Mouse (Mus musculus) forebrain, embryonic 10.5 days (tissue): ENCODE data around the gene Dgcr8. TPM values are rescaled to one million over a fixed set of nuclear protein-coding genes. Genes with fewer than 3 reads are reported as not detected.

Experiments
- DNase-seq: peaks from one replicate; pipeline ENCODE4 v3.0.0-alpha.2; 2017; ENCODE audit warnings: low spot score; ENCODE audit errors: extremely low spot score
- H3K27ac ChIP-seq: fragments of 300-500 bp; sonication (generic); 2 replicates; pipeline ENCODE4 v1.5.1; 2016; ENCODE audit warnings: mild to moderate bottlenecking
- H3K27me3 ChIP-seq: fragments of 300-500 bp; sonication (generic); 2 replicates; pipeline ENCODE4 v1.6.1; 2016; ENCODE audit warnings: mild to moderate bottlenecking; ENCODE audit not compliant: poor library complexity, severe bottlenecking
- H3K36me3 ChIP-seq: fragments of 300-500 bp; sonication (generic); replicated peaks from 2 replicates; pipeline ENCODE4 v1.6.1; 2016; ENCODE audit warnings: mild to moderate bottlenecking, moderate library complexity
- H3K4me1 ChIP-seq: fragments of 300-500 bp; sonication (generic); 2 replicates; pipeline ENCODE4 v1.6.1; 2016
- H3K4me3 ChIP-seq: fragments of 300-500 bp; sonication (generic); 2 replicates; pipeline ENCODE4 v1.5.1; 2016; ENCODE audit warnings: mild to moderate bottlenecking, moderate library complexity
- H3K9me3 ChIP-seq: fragments of 300-500 bp; sonication (generic); 2 replicates; pipeline ENCODE4 v1.6.1; 2016; ENCODE audit warnings: mild to moderate bottlenecking, moderate library complexity
- WGBS: fragments of 180-500 bp; shearing (Covaris S2); methylation state at CpG from one replicate; pipeline ENCODE4 v1.1.7; 2016; 5-methylcytosine and 5-hydroxymethylcytosine counted together
- polyA plus RNA-seq: library from polyadenylated mRNA; unstranded; fragments of >200 nt; fragmentation: Nextera tagmentation; extraction: Ambion mirVana; gene quantifications from 2 replicates; pipeline ENCODE4 v1.2.1, GENCODE M21; 2016

Dgcr8 gene
- polyA plus RNA-seq, 1 experiment from 2014 or later, result 49.7 TPM

DNA sequence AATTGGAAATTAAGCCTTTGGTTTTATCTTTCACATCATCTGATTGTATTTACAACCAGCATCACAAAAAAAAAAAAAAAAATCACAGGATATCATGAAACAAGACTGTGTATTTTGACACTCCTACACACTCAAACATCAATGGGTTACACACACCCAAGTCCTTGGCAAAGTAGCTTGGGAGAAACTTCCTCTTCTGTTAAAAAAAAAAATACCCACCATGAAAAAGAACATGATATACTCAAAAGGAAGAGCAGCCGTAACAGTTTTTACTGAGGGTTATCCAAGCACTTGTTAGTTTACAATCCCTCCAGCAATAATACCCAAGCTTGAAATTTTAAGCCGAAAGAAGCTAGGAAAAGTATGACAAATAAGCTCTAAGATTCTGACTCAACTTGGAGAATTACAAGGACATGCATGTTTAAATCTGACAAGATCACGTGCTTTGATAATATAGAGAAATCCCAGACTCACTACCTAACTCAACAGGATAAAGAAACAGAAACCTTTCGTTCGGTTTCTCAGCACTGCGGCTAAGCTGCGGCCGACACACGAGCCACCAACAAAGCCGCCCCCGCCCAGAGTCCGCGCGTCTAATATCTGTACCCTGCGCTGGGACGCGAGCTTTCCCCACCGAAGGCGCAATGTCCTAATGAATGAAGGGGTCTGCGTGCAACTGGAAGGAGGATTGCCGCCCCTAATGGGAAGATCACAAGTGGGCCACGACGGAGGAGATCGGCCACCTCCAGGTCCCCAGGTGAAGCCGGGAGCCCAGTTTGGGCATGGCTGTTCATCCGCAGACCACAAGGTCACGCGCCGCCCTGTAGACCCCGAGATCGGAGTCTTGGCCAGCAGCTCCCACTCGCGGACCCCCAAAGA, 41.3 kb downstream of the Dgcr8 start:
- no peaks in the 10 kb centered on the region for H3K9me3 ChIP-seq
- peaks cover 49% of the 10 kb centered on the region for H3K4me1 ChIP-seq
- H3K36me3 ChIP-seq, result peaks cover 76% of the 10 kb centered on the region
- H3K4me3 ChIP-seq, result peak overlapping the region; percentile 93
- WGBS, result 1% methylated on average over 33 of the region's 33 CpGs
- DNase-seq, result no peak
- peak overlapping the region; percentile 99 for H3K27ac ChIP-seq
- H3K27me3 ChIP-seq, result no peaks in the 10 kb centered on the region

DNA sequence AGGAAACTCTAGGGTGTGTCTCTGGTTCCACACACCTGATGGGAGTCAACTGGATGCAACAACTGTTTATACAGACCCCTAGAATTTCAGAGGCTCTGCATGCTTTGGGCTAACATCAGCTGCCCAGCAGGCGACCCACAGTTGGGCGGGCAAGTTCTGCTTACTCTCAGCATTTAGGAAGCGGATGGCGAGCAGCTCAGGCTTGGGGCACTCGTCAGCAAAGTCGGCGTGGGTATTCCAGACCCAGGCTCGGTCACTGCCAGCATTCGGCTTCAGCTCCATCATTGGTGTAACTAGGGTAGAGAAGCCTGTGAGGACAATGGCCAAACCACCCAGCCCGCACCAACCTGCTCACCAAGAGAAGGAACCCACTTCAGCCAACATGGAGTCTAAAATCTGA, 47.5 kb downstream of the Dgcr8 start:
- Histone ChIP-seq H3K4me1 (peaks cover 14% of the 10 kb centered on the region), H3K27ac (no peak overlapping the region), H3K27me3 (no peaks in the 10 kb centered on the region), H3K9me3 (no peaks in the 10 kb centered on the region), H3K4me3 (no peak overlapping the region), H3K36me3 (peaks cover 97% of the 10 kb centered on the region)
- DNase-seq, result no peak
- WGBS, result 95% methylated on average over 10 of the region's 10 CpGs

GRCm38 (mm10) chr16:18236676-18237501, 52.2 kb downstream of the Dgcr8 start:
- Histone ChIP-seq H3K27ac (no peak overlapping the region), H3K36me3 (peaks cover 58% of the 10 kb centered on the region), H3K4me1 (peaks cover 35% of the 10 kb centered on the region), H3K9me3 (no peaks in the 10 kb centered on the region), H3K27me3 (no peaks in the 10 kb centered on the region), H3K4me3 (peak overlapping the region; percentile 92; the same call in 1 of the 2 replicates)
- DNase-seq, result no peak
- 72% methylated on average over 7 of the region's 7 CpGs for WGBS

DNA sequence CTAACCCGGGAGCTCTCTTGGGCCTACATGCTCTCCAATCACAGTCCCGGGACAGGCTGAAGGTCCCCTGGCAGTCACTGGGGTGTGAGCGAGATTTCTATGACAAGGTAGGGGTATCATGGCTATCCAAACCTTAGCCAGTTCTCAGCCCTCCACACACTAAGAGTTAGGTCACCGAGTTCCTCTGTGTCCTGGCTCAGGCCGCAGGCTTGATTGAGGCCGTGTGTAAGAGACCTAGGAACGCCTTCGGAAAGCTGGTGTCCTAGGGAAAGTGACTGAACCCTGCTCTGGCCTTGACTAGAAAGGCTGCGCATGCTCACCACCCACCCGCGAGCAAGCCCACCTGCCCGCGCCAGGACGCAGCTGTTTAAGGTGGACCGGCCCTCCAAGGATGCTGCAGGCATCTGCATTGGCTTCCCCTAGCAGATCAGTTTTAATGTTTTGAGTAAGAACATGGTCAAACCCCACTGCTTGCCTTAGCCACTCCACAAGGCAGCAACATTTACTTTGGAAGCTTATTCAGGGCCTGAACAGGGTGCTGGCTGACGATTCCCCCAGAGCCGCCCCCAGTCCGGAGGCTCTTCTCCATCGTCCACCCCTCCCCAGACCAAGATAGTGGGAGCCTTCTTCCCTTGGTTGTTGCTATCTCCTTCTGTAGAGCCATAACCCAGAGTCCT, 53.5 kb downstream of the Dgcr8 start:
- 6% methylated on average over 19 of the region's 19 CpGs for WGBS
- Histone ChIP-seq H3K4me3 (peak overlapping the region; percentile 92), H3K9me3 (no peaks in the 10 kb centered on the region), H3K27me3 (no peaks in the 10 kb centered on the region), H3K36me3 (peaks cover 48% of the 10 kb centered on the region), H3K27ac (peak overlapping the region; percentile 91), H3K4me1 (peaks cover 35% of the 10 kb centered on the region)
- DNase-seq, result peak; percentile 67

DNA sequence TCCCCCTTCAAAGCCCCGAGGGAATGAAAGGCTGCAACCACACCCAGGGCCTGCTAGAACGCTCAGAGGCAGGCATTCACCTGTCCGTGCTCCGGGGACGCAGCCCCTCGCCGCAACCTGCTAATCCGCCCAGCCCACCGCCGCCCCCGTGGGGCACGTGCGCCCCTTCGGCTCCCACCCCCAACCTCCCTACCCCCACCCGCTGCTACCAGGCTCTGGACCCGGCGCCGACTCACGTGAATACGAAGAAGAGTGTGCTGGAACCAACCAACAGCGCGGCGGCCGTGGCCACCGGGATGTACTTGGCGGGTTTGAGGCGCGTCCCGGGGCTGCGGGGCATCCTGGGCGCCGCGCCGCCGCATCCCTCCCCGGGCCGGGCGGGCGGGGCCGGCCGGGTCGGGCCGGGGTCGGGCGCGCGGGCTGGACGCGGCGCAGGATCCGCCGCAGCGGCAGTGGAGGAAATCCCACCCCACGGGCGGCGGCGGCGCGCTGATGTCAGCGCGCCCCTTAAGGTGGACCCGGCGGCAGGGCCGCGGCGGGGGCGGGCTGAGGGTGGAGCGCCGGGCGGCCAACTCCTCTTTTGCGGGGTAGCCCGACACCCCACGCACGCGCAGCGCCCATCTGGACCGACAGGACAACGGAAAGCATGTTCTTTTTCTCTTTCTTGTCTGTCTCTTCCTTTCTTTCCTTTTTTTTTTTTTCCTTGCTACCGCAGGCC, 54.2 kb downstream of the Dgcr8 start, which contains the start of gene Zdhhc8:
Gene Zdhhc8, minus strand, starts transcription at position 466 of the 718 bp plus-strand sequence.
- peak; percentile 56 for DNase-seq
- H3K4me3 ChIP-seq, result peak within 1 kb of the TSS; percentile 92
- under 1% methylated on average over 62 of the region's 79 CpGs for WGBS
- H3K4me1 ChIP-seq, result peaks cover 35% of the 10 kb centered on the region
- H3K36me3 ChIP-seq, result peaks cover 44% of the 10 kb centered on the region
- H3K27me3 ChIP-seq, result no peaks in the 10 kb centered on the region
- no peaks in the 10 kb centered on the region for H3K9me3 ChIP-seq
- peak within 1 kb of the TSS; percentile 91 for H3K27ac ChIP-seq

DNA sequence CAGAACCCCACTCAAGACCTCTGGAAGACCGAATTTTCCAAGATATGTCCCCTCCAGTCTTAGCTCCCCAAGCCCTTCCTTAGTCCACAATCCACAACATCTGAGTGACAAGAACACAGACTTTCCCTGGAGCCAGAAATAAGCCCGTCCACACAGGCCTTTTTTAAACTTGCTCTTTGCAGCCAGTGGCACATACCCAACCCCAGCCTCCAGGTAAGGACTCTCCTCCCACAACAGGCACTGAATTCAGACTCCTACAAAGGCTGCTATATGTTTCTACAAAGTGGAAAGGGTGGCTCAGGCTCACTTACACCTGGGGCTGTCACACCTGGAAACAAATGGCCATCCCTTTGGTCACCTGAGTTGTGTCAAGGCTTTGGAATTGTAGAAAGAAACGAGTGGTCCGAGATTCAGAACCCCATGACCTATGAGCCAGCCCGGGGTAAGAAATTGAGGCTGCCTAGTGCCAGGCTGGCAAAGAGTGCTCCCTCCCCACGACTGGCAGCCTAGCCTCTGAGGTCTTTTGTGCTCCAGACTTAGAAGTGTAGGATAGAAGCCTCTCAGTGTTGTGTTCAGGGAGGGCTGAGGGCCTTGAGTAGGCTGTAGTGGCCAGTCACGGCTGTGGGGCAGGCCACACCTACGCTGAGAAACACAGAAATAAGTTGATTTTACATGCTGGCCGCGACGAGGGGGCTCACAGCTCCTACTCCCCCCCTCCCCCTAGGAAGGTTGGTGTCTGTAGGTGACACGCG, 55.0 kb downstream of the Dgcr8 start:
- H3K27ac ChIP-seq, result peak overlapping the region; percentile 91
- no peaks in the 10 kb centered on the region for H3K27me3 ChIP-seq
- peaks cover 42% of the 10 kb centered on the region for H3K4me1 ChIP-seq
- DNase-seq, result no peak
- peak overlapping the region; percentile 92 for H3K4me3 ChIP-seq
- H3K36me3 ChIP-seq, result peaks cover 42% of the 10 kb centered on the region
- H3K9me3 ChIP-seq, result no peaks in the 10 kb centered on the region
- 23% methylated on average over 13 of the region's 13 CpGs for WGBS

DNA sequence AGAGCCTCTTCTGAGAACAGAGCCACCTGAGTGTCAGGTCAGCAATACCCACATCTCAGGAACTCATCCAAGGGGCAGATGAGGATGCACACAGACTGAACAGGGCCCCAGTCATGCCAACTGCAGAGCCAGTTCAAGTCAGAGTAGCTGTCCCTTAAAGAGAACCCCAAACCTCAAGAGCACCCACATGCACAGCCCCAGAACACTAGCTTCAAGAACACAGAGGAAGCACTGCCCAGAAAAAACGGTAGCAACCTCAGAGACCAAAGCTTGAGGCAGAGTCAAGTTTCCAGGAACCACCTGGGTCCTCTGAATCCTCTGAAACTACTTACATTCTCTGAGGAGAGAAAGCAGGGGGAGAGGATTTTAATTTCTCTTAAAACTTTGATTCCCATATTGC, 55.6 kb downstream of the Dgcr8 start:
- Histone ChIP-seq H3K36me3 (peaks cover 42% of the 10 kb centered on the region), H3K27ac (no peak overlapping the region), H3K27me3 (no peaks in the 10 kb centered on the region), H3K4me1 (peaks cover 44% of the 10 kb centered on the region), H3K4me3 (peak overlapping the region; percentile 92), H3K9me3 (no peaks in the 10 kb centered on the region)
- no peak for DNase-seq
- WGBS, result 58% methylated on average over 1 of the region's 1 CpGs

- Histone ChIP-seq H3K9me3 (no peaks in the 10 kb centered on the region), H3K36me3 (peaks cover 45% of the 10 kb centered on the region), H3K27me3 (no peaks in the 10 kb centered on the region), H3K27ac (no peak overlapping the region), H3K4me1 (peaks cover 41% of the 10 kb centered on the region), H3K4me3 (no peak overlapping the region)
- no peak for DNase-seq
- 92% methylated on average over 4 of the region's 4 CpGs for WGBS
Measured at GRCm38 (mm10) chr16:18231451-18231850, 57.6 kb downstream of the Dgcr8 start.

GRCm38 (mm10) chr16:18231047-18231446, 58.0 kb downstream of the Dgcr8 start:
- H3K27ac ChIP-seq, result no peak overlapping the region
- no peaks in the 10 kb centered on the region for H3K9me3 ChIP-seq
- DNase-seq, result no peak
- 91% methylated on average over 3 of the region's 3 CpGs for WGBS
- H3K4me1 ChIP-seq, result peaks cover 37% of the 10 kb centered on the region
- H3K36me3 ChIP-seq, result peaks cover 45% of the 10 kb centered on the region
- no peak overlapping the region for H3K4me3 ChIP-seq
- H3K27me3 ChIP-seq, result no peaks in the 10 kb centered on the region

DNA sequence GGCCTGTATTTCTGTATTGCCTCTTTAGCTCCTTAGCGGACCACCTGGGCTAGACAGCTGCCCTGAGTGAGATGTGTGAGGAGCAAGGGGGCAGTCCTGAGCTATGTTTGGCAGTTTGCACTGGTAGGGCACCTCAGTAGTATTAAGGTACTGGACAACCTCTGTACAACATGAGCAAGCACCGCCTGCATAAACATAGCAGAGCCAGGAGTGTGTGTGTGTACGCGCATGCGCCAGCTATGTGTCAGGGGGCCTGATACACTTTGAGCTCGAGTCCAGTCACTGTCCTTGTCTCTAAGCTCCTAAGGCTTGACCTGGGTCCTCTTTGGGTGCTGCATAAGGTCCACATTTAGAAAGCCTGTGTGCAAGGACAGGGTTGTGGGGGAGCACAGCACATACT, 58.4 kb downstream of the Dgcr8 start:
- Histone ChIP-seq H3K4me3 (no peak overlapping the region), H3K36me3 (peaks cover 49% of the 10 kb centered on the region), H3K4me1 (peaks cover 33% of the 10 kb centered on the region), H3K27ac (no peak overlapping the region), H3K9me3 (no peaks in the 10 kb centered on the region), H3K27me3 (no peaks in the 10 kb centered on the region)
- WGBS, result 95% methylated on average over 6 of the region's 6 CpGs
- DNase-seq, result no peak

GRCm38 (mm10) chr16:18229622-18230021, 59.4 kb downstream of the Dgcr8 start:
- H3K36me3 ChIP-seq, result peaks cover 59% of the 10 kb centered on the region
- no peaks in the 10 kb centered on the region for H3K27me3 ChIP-seq
- H3K4me3 ChIP-seq, result no peak overlapping the region
- WGBS, result 92% methylated on average over 11 of the region's 11 CpGs
- H3K4me1 ChIP-seq, result peaks cover 25% of the 10 kb centered on the region
- no peaks in the 10 kb centered on the region for H3K9me3 ChIP-seq
- no peak overlapping the region for H3K27ac ChIP-seq
- no peak for DNase-seq
